Mouse (Mus musculus): ENCODE data around the gene Rgmb.

GRCm38 (mm10) chr17:15804008-15804812 lies 26.6 kb downstream of the Rgmb start:
- no peak for TF ChIP-seq CTCF (IDR thresholded peaks at IDR 0.05; ENCODE audit: control insufficient read depth, insufficient read depth, insufficient replicate concordance, low read depth, low read length)
- TF ChIP-seq POLR2A (IDR thresholded peaks at IDR 0.05; ENCODE audit: control insufficient read depth, low read depth, low read length): no peak

Measured in testis, adult 2 months (tissue).